Mouse (Mus musculus) left cerebral cortex, adult 18-20 months (tissue): ENCODE measurements around the gene Oas1a. TPM values are rescaled to one million over a fixed set of nuclear protein-coding genes. Genes with fewer than 3 reads are reported as not detected.

ENCODE experiments used
- microRNA-seq, 2 experiments: library from miRNA; unstranded; fragments of <30 nt; microRNA quantifications; one replicate each; pipeline ENCODE4 v1.2.0; 2021
- total RNA-seq, 2 experiments: library from RNA; stranded (reverse); gene quantifications; 2 replicates each; pipeline ENCODE4 v1.2.3; 2021

Gene Oas1a
- total RNA-seq, 2 experiments from 2014 or later: 0.19 to 0.23 TPM

Small RNA genes within 50 kb of the gene (microRNA-seq; reads per million reads assigned to microRNA genes)
- 0 reads per million in 2 experiments for gene Gm22907

Other genes starting within 250 kb of the Oas1a start
- 10 to 100 TPM; 73.1 to 78.8 TPM for gene Dtx1, start 195.6 kb downstream of the Oas1a start, total RNA-seq
- gene Oas2, start 157.7 kb downstream of the Oas1a start, total RNA-seq: under 1 TPM in 1 of 2 experiments, not detected in 1; 0.26 TPM
- not detected for gene Oas3, start 129.9 kb downstream of the Oas1a start, total RNA-seq
- not detected for gene Oas1e, start 112.0 kb downstream of the Oas1a start, total RNA-seq
- gene Oas1c, start 95.0 kb downstream of the Oas1a start, total RNA-seq: under 1 TPM; 0.56 to 0.80 TPM
- gene Oas1f, start 60.2 kb downstream of the Oas1a start, total RNA-seq: not detected
- not detected for gene Oas1h, start 46.1 kb downstream of the Oas1a start, total RNA-seq
- gene Oas1g, start 19.9 kb downstream of the Oas1a start, total RNA-seq: not detected
- gene Oas1d, start 7.0 kb upstream of the Oas1a start, total RNA-seq: not detected
- gene Rph3a, start 102.6 kb upstream of the Oas1a start, total RNA-seq: 100 to 1,000 TPM; 309 to 328 TPM